Mouse (Mus musculus) spleen, adult 2 months (tissue): ENCODE measurements around the gene Gm19345.

ENCODE experiments used
- CTCF ChIP-seq: fragments of 200-500 bp; IDR thresholded peaks from 2 replicates; pipeline ENCODE4 v1.5.1; 2011; ENCODE audit warnings: mild to moderate bottlenecking, inconsistent platforms; ENCODE audit not compliant: insufficient read depth, insufficient read length, insufficient replicate concordance; ENCODE audit errors: extremely low read depth
- POLR2A ChIP-seq: fragments of 200-500 bp; IDR thresholded peaks from 2 replicates; pipeline ENCODE4 v1.6.1; 2011; ENCODE audit warnings: low read depth, low read length, inconsistent platforms

GRCm38 (mm10) chr7:19840371-19840770 lies 11.4 kb upstream of the Gm19345 start:
- TF ChIP-seq POLR2A (no peak), CTCF (no peak)
